Mouse (Mus musculus) stomach, adult 2 months (tissue): Measurements from ENCODE around the gene Cacna1b. TPM values are rescaled to one million over a fixed set of nuclear protein-coding genes. Genes with fewer than 3 reads are reported as not detected.

ENCODE experiments used
- polyA plus RNA-seq: library from polyadenylated mRNA; depleted of rRNA; stranded (reverse); fragments of >200 nt; gene quantifications from 2 replicates; pipeline ENCODE4 v1.2.3, GENCODE M21; 2012; rRNA removed

Cacna1b gene
- polyA plus RNA-seq = 17.2 and 22.4 TPM in 2 replicates

DNA sequence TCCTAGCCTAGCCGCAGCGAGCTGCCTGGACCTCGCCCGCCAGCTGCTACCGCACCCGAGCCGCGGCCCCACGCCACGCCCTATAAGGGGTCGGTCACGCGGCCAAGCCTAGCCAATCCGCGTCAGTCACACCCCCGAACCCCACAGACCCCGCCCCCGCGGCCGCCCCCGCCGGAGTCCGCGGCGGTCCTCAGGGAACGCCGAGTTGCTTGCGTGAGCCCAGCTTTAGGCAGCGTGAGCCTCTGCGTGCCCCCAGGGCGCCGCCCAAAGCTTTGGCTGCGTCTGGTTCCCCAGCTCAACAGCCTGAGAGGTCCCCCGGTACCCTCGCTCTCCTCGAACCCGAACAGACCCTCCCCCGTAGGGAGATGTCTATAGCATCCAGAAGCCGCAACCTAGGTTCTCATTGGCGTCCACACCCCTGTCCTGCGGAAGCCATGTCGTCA, at the start of gene Cacna1b:
Gene Cacna1b (minus strand): TSS at position 38 of the 443 bp plus-strand sequence.

Other genes with a start within 250 kb of the Cacna1b start
- 19.1 and 23.2 TPM in 2 replicates for gene Ehmt1, start 156.5 kb upstream of the Cacna1b start, polyA plus RNA-seq
- gene Arrdc1, start 172.1 kb upstream of the Cacna1b start, polyA plus RNA-seq = 215 and 266 TPM in 2 replicates
- gene Zmynd19, start 186.6 kb upstream of the Cacna1b start, polyA plus RNA-seq = 1.5 and 1.8 TPM in 2 replicates
- gene Dph7, start 199.2 kb upstream of the Cacna1b start, polyA plus RNA-seq = 2.6 and 4.0 TPM in 2 replicates
- gene Mrpl41, start 211.9 kb upstream of the Cacna1b start, polyA plus RNA-seq = 15.7 and 16.1 TPM in 2 replicates
- gene Pnpla7, start 212.9 kb upstream of the Cacna1b start, polyA plus RNA-seq = 3.3 and 4.3 TPM in 2 replicates